Mouse (Mus musculus) sigmoid colon, adult 10 weeks (tissue): ENCODE data around the gene Dync1i1. TPM values are rescaled to one million over a fixed set of nuclear protein-coding genes. Genes with fewer than 3 reads are reported as not detected.

Experiments
- polyA plus RNA-seq: library from polyadenylated mRNA; stranded (reverse); fragments of 350-450 nt; fragmentation: Illumina TruSeq; extraction: RNeasy Lipid Tissue Mini Kit (QIAGEN cat#74804); gene quantifications from one replicate; pipeline ENCODE4 v1.2.3, GENCODE M21; 2014; ENCODE audit warnings: low read depth, low replicate concordance

Dync1i1 gene
- 0.82 TPM for polyA plus RNA-seq

GRCm38 (mm10) chr6:5725611-5726236, at the start of gene Dync1i1:
Gene Dync1i1, plus strand, starts transcription at chr6:5725639.

Other genes starting within 250 kb of the Dync1i1 start
- gene Pdk4, start 229.3 kb upstream of the Dync1i1 start, polyA plus RNA-seq, result 13.3 TPM